Mouse (Mus musculus) frontal cortex, postnatal 36 days (tissue): ENCODE data around the gene Unc5a.

Experiments
- DNase-seq, 2 experiments: peaks; one replicate each; pipeline ENCODE4 v3.0.0; 2022; ENCODE audit warnings: low spot score in 2 of 2

Gene Unc5a

DNA sequence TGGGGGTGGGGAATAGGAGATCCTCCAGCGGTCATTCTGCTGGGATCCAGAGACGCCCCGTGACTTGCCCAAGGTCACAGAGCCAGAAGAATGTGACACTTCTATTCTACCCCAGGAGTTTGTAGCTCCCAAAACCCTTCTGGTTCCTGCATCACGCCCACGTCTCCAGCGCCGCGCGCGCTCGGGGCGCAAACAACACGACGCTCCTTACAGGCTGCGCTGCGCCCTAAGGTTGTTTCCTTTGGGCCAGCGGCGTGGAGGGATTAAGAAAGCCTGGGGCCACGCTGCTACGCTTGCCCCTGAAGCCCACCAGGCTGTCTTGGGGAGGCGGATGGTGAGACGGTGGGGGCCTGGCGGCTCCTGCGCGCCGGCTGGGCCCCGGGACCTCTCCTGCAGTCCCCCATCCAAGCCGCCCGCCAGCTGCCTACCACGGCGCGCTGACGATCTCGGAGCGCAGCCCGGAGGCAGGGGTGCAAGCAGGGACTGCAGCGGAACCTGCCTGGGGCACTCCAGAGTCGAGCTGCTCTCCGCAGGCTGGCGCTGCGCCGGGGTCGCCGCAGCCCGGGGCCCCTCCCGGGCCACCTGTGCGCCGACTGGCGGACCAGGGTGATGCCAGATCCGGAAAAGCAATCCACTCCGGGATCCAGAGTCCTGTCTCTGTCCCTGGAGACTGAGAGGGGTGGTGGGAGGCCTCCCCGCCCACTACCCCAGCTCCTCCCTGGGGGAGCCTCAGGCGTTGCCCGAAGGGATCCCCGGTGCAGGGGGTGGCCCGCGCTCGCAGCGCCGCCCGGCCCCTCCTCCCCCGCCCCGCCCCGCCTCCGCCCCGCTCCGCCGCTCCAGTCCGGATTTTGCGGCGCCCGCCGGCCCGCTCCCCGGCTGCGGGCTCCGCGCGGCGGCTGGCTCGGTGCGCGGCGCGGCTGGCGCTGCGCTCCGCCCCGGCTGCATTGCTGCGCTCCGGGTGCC is at the start of gene Unc5a:
Gene Unc5a, plus strand, starts transcription at position 881 of the 963 bp plus-strand sequence.
- DNase-seq = peak; percentile 75 to 76

- no peak for DNase-seq
Observed at GRCm38 (mm10) chr13:54912053-54912452, 37.2 kb upstream of the Unc5a start.

- no peak for DNase-seq
Observed at GRCm38 (mm10) chr13:54912894-54913621, 36.2 kb upstream of the Unc5a start.

GRCm38 (mm10) chr13:54916644-54917043 is 32.6 kb upstream of the Unc5a start:
- no peak for DNase-seq

- no peak for DNase-seq
Observed at GRCm38 (mm10) chr13:54918910-54919309, 30.3 kb upstream of the Unc5a start.

DNA sequence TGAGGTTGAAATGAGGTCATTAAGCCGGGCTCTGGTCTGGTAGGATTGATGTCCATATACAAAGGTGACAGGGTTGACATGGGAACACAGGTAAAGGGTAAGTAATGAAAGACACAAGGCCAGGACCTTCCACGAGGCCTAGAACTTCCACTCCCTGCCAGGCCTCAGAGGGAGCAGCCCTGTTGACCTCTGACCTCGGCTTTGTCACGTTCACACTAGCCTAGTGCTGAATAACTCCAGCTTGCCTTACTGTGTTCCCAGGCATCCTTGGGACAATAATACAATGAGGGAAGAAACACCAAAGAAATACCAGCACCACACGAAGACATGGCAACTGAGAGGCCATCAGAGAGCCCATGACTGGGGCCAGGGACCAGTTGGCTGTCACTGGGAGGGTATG is 29.5 kb upstream of the Unc5a start:
- DNase-seq = no peak

GRCm38 (mm10) chr13:54921700-54922099 is 27.5 kb upstream of the Unc5a start:
- no peak for DNase-seq

DNA sequence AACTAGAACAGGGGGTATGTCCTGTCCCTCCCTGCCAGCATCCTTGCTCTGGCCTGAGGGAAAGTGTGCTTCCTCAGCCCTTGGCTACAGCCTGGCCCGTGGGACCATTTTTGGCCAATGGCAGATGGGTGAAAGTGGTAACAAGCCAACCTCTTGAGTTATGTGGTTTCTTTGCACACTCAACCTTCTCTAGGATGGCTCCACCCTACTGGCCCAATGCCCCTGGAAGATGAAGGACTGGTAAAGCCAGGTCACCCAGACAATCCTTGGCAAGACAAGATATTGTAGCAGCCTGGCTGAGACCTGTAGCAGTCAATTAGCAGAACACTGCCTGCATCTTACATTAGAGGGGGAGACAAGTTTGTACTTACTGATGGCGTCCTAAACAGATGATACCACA is 25.5 kb upstream of the Unc5a start:
- DNase-seq = no peak

DNA sequence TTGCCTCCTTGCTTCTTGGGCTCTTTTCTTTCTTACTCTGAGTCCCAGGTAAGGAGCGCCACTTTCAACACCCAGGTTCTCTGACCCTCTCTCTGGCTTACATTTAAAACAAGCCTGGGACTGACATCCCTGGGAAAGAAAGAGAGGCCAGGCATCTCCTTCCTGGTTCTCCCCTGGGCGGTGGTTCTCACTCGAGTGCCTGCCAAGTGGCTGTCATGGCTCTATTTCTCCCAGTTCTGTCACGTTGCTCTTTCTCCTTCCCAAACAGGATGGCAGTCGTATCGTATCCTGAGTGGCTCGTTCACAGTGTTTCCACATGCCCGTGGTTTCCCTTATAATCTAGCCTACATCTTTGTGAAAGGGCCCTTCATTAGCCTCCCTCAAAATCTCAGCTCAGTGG is 23.7 kb upstream of the Unc5a start:
- no peak for DNase-seq

DNA sequence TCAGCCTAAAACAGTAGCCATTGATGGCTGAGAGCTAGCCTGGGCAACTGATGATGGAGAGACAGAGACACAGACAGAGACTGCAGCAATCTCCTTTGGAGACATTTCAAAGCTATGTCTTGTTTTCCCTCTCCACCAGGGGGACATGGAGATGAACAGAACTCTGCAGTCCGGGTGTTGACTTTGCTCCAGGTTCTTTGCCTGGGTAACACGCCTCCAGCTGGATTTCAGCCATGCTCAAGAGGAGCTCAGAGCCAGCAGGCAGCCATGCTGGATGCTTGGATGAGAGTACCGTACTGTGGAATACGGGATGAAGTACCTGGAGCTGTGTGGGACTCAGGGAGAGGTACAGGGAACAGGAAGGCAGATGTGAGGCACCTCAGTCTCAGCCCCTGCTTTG is 22.6 kb upstream of the Unc5a start:
- no peak for DNase-seq

- no peak for DNase-seq
Observed at GRCm38 (mm10) chr13:54930123-54930522, 19.1 kb upstream of the Unc5a start.

DNA sequence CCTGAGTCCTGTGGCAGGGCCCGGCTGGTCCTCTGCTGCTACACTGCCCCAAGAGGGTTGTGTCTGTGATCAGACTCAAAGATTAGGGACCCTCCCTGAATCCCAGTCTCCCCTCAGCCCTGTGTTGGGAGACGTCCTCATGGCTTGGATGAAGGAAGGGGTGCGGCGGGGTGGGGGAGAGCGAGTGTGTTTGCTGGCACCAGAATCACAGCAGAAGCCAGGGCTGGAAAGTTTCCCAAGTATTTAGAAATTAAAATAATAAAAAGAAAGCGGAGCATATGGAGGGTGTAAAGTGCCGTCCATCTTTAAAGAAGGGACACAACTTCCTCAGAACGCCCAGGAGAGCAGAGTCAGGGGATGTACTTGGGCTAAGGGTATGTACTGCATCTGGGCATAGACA is 14.3 kb upstream of the Unc5a start:
- no peak for DNase-seq

DNA sequence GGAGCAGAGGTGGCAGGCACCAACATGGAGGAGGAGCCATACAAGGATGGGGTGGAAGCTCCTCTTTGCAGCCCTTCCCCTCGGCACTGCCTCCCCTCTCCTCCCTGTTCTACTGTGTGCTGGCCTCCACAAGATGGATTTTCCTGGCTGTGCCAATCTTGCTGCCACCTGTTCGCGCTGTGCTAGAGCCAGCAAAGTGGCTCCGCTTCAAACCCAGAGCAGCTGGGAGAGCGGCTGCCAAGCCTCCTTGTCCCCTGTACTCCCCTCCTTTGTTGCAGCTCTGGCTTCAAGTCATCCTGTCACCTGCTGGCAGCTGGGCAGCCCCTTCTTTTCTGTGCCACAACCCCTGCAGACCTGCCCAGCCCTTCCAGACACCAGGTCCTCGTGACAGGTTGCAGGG is 13.0 kb upstream of the Unc5a start:
- DNase-seq = peak in 1 of 2 experiments; percentile 39

DNA sequence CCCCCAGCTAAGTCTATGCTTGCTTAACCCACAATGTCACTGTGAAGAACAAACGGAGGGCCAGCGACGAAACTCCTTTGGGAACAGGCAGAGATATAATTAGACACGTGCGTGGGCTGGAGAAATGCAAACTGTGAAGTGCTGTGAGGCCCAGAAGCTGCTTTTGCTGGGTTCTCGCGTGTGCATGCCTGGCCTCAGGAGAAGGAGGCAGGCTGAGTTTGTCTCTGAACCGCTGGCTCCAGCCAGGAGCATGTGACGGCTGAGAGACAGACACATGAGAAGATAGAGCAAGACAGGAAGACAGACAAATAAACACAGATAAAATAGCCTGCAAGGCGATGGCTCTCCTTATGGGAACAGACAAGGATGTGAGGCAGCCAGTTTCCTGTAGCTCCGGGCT is 11.3 kb upstream of the Unc5a start:
- DNase-seq = peak; percentile 71 to 90

DNA sequence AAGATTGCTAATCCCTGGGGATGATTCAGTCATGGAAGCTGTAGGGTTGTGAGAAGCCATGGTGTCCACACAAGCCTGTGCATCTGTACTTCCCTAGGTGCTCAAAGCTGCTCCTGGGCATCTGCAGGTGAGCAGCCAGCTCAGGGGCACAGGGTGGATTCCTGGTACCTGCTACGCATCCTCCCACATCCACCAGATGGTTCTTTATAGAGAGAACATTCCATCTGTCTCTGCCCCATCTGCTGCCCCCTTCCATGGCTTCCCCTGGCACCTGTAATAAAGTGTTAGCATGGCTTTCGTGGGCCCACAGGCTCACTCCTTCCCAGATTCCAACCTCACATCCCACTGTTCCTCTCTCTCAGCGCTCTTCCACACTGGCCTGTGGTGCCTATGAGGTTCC is 10.7 kb upstream of the Unc5a start:
- no peak for DNase-seq

- DNase-seq = no peak
Observed at GRCm38 (mm10) chr13:54944411-54945157, 4.6 kb upstream of the Unc5a start.

- no peak for DNase-seq
Observed at GRCm38 (mm10) chr13:54945332-54945731, 3.9 kb upstream of the Unc5a start.

- DNase-seq = no peak
Observed at GRCm38 (mm10) chr13:54946406-54946805, 2.8 kb upstream of the Unc5a start.

DNA sequence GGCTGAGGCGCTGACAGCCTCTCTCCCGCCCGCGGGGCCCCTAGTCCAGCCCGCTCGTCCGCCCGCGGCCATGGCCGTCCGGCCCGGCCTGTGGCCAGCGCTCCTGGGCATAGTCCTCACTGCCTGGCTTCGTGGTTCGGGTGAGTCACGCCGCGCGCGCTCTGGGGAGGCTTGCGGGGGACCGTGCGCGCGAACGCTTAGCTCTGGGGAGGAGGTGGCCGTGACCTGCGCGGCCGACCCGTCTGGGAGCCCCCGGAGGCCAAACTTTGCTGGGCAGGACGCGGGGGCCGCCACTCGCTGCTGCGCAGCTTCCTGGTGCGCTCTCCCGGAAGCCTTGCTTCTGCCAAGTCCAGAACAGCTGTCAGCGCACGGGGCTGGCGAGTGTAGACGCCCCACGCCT is 381 bp downstream of the Unc5a start:
- DNase-seq = peak in 1 of 2 experiments; percentile 71

DNA sequence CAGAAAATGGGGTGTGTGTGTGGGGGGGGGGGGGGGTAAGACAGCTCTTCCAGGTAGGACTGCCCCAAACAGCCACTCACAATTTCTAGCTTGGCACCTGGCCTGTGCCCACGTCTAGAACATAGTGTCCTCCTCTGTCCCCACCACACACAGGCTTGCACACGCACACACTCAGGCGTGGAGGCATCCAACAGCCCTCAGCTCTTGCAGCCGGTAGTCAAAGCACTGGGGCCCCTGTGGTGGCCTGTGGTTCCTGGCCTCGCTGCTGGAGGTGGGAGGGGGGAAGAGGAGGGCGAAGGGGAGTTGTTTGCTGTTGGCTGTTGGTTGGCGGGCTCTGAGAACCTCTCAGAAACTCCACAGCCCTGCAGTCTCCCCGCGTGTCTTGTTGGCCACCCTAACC is 920 bp downstream of the Unc5a start:
- DNase-seq = peak in 1 of 2 experiments; percentile 39

DNA sequence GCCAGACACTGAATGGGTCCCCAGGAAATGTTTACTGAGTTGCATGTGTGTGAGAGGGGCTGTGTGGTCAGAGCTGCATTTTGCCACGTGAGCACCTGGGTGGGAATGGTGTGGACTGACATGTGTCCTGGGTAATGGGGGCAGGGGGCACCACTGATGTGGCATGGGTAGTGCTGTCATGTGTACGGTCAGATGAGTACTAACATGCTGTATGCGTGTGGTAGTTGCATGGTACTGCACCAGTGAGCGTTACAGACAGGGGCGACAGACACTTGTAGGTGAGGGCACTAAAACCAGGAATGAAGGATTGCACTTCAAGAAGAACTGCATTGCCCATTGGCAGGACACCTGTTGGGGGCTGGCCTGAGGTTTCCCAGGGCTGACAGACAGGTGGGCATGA is 2.0 kb downstream of the Unc5a start:
- DNase-seq = no peak

DNA sequence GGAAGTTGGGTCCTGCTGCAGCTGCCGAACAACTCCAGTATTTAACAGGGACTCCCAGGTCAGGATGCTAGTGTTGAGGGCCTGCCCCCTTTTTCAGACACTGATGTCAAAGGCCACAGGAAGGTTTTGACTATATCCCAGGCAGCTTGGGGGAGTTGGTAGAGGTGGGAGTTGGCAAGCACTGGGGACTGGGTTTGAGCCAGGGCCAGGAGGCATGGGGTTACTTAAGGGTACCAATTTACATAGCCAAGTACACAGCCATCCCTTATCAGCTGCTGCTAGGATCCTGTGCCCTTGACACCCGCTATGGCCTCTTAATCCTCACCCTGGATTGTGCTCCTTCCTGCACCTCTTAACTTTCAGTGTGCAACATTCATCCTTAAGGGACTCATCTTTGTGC is 5.5 kb downstream of the Unc5a start:
- no peak for DNase-seq
